Mouse (Mus musculus) frontal cortex, postnatal 14 days (tissue): Measurements from ENCODE around the gene Gng12.

Experiments used
- DNase-seq, 2 experiments: peaks; one replicate each; pipeline ENCODE4 v3.0.0; 2022; ENCODE audit warnings: low spot score in 2 of 2

The Gng12 gene

DNA sequence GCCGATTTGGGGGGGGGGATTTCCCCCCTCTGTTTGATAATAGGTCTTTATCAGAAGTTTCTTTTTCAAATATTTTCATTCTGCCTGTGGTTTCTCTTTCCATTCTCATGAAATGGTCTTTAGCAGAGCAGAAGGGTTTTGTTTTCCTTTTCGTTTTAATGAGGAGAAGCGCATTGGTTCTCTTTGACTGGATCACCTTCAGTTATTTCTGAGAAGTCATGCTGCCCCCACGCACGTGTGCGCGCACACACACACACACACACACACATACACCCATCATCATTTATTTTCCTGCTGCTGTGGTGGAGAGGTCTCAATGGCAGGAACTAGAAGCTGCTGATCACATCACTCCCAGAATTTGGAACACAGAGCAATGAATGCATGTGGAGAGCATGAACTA, 20.8 kb downstream of the Gng12 start:
- DNase-seq: no peak

DNA sequence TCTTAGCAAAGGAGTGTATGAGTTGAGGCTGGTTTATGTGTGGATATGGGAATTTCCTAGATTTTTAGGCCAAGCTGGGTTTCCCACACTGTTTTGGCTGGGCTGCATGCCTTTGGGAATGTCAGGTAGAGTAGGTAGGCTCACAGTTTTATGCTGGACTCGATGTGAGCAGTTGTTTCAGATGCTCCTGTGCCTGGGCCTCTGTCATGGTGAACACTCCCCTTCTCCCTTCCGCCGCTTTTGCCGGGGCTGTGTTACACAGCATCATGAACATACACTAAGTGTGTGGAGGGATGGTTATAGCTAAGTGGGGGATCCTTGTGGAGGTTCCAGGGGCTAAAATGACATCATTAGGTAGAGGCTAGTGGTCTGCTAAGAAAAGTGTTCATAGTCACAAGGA, 24.6 kb downstream of the Gng12 start:
- no peak for DNase-seq

DNA sequence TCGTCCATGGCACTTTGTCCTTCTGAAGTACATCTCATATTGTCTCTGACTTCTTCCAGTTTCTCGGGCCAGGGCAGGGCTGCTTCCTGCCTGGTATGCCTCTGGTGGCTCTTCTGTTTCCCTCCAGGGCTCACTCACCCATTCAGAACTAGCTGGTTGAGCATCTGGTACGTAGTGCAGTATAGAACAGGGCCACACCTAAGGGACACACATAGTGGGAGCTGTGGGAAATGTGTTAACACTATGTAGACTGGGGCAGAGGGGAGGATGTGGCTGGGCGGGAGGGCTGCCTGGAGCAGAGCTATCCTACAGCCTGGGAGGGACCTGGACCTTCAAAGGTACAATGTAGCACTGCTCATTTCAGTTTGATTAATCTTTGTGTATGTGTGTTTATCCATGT, 25.6 kb downstream of the Gng12 start:
- no peak for DNase-seq

DNA sequence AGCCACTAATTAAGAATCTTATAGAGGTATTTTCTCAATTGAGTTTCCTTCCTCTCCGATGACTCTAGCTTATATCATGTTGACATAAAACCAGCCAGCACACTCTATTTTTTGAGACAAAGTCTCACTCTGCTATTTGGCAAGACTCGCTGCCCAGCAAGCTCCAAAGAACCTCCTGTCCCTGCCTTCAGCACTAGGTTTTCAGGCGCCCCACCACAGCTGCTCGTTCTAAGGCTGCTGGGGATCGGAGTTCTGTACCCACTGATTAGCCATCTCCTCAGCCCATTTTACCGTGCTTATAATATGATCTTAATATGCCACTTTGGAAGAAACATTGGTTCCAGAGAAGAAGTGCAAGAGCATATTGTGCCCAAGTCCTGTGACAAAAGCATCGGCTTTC, 26.3 kb downstream of the Gng12 start:
- no peak for DNase-seq

DNA sequence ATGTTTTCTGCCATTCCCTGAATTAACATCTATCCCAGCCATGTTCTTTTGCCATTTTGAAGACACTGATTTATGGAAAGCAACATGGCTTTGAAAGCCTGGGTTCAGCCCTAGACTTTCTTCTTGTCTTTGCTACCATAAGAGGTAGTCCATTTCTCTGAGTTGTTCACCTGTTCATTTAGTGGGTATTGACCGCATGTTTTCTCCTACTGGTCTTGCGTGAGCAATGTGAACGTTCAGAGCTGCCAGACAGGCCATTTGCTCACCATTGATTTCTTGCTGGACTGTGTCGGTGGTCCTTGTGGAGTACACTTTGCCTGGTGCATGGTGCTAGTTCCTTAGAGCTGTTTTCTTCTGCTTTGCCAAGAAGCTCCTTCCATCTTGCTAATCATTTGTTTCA, 27.7 kb downstream of the Gng12 start:
- no peak for DNase-seq

DNA sequence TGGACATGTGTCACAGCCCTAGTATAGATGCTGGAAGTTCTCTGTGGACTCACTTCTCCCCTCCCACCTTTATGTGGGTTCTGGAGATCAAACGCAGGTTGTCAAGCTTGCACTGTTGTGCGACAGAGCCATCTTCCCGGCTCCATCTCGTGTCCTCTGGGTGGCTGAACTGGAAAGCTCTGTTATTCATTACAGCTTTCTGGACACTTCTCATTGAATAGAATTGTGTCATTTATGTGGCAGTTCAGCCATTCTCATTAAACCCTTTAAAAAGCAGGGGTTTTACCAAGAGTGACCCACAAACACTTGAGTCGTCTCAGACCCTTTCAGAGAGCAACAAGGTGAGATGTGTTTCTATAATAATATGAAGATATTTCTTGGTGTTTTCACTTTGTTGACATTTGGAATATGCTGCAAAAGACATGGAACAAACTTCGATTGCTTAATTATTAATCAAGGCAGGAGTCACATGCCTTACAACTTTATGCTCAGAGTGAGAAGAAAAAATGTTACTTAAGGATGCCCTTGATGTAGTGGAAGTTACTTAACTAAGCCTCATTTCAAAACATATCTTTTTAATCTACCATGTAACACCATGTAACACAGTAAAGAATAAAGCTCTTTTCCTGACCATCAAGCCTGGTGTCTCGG, 28.2 kb downstream of the Gng12 start:
- no peak for DNase-seq

DNA sequence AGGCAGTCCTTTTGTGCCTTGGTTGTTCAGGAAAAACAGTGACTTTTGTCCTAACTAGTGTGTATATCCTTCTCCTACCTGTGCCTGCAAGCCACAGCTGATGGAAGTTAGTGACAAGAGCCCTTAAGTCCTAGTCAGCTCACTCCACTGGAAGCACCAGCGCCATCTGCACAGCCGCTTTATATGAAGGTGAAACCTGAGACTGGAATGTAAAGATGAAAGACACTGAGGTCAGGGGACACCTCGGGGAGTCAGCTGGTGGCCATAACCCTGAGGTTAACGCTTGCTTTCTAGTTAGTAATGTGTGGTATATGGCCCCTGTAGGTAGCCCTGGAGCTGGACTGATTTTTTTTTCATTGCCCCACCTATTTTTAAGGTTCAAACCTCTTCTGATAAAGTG, 30.1 kb downstream of the Gng12 start:
- DNase-seq: no peak

DNA sequence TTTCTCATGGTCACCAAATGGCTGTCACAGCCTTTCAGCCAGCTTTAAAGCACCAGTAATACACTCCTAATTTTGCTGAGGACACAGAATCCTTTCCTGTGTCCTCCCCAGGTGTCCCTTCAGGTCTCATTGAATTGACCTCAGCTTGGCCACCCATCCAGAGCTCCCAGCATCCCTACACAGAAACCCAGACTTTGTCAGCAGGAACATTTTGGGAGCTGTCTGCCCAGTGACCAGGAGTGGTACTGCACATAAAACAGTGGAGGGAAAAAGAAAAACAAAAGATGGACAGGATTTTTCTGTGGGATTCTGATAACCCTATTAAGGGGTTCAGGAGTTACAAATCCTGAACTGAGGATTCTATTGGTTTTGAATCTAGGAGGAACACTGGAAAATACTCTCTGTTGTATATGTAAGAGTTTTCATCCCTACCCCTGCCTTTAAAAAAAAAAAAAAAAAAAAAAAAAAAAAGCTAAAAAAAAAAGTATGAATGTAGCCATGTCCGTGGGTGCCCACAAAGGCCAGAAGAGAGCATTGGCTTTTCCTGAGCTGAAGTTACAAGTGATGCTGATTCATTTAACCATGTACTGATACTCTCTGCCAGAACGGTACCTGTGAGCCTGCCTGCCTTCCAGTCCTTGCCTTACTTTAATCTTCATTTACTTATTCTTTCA, 32.9 kb downstream of the Gng12 start:
- no peak for DNase-seq

DNA sequence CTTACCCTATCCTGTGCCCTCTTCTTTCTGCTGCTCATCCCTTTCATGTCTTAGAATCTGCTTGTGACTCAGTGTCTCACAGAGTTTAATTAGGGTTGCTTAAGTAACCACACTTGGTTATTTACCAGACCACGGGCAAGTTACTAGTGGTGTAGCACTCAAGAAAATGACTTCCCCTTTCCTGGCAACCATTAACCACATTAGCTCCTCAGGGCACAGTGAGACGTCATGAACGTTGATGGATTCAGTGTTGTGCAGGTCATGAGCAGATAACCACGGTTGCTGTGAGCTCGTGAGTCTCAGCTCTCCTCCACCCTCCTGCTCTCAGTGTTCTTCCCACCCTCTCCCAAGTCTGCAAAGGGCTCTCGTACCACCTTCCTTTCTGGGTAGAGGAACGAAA, 33.5 kb downstream of the Gng12 start:
- DNase-seq: no peak

DNA sequence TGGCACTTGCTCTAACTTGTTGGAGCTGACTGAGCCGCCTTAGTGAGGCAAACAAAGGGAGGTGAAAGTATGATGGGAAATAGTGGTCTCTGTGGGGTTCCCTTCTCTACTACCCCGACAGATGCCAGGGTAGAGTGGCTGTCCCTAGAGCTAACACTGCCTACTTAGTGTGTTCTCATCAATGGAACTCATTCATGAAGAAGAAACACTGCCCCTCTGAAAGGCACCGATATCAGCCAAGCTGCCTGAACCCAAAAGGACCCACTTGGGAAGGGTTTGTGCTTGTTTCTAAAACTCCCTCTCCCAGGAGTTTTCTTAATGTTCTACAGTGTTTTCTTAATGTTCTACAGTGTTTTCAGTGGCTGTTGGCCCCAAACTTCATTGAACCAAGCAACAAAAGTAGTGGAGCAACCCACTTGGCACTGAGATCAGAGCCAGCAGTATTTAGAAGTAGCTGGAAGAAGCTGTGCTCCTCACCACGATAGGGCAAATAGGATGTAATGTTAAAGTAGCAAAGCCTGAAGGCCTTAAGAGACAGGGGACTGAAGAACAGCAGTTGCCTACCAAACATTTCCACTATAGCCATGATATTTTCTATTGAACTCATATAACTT, 36.1 kb downstream of the Gng12 start:
- DNase-seq: peak in 1 of 2 experiments; percentile 42

DNA sequence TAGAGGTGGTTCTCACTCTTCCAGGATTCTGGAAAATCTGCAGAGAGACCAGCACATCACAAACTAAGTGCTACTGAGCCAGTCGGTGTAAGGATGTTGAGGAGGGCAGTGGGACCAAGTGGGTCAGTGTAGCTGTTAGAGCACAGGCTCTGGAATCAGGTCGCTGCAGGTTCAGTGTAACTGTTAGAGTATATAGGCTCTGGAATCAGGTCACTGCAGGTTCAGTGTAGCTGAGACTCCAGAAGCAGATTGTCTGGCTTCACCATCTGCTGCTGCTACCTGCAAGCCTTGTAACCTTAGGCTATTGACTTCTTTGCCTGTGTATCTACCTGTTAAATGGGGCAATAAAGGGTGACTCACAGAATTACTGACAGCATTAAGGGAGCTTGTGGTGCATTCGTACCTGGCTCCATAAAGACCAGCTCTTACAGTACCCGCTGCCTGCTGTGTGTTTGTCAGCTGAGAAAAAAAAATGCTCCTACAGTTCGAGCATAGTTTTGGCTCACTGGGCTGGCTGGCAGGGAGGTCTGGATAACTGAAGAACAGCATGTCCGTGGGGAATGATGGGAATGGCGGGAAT, 44.5 kb downstream of the Gng12 start:
- no peak for DNase-seq

DNA sequence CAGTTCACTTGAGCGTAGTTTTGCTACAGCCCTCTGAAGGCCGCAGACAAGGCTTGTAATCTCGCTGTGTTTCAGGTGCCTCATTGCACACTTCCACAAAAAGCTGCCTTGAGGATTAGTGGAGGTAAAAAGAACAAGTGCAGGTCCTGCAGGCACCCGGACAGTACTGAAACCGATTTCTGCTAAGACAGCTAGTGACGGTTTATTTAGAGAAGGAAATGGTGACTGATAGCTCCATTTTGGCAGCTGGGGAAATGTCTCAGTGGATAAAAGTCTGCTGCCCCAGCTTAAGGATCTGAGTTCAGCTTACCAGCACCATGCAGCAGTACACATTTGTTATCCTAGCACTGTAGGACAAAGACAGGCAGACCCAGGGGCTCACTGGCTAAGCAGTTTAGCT, 45.6 kb downstream of the Gng12 start:
- DNase-seq: no peak

DNA sequence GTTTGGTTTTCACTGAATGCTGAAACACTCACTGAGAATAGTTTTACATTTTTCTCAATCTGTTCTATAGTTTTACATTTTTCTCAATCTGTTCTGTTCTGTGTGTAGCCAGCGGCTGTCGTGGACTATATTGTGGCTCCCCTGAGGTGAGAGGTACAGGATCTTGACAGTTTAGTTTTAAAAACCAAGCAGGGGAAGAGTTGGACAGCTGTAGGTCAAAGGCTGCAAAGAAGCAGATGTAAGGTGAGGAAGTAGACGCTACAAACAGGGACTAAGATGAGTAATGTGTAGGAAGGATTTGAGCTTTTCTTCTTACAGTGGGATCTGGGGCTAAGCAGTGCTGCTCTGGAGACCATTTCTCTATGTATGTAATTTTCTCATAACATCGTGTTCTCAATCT, 46.6 kb downstream of the Gng12 start:
- no peak for DNase-seq

DNA sequence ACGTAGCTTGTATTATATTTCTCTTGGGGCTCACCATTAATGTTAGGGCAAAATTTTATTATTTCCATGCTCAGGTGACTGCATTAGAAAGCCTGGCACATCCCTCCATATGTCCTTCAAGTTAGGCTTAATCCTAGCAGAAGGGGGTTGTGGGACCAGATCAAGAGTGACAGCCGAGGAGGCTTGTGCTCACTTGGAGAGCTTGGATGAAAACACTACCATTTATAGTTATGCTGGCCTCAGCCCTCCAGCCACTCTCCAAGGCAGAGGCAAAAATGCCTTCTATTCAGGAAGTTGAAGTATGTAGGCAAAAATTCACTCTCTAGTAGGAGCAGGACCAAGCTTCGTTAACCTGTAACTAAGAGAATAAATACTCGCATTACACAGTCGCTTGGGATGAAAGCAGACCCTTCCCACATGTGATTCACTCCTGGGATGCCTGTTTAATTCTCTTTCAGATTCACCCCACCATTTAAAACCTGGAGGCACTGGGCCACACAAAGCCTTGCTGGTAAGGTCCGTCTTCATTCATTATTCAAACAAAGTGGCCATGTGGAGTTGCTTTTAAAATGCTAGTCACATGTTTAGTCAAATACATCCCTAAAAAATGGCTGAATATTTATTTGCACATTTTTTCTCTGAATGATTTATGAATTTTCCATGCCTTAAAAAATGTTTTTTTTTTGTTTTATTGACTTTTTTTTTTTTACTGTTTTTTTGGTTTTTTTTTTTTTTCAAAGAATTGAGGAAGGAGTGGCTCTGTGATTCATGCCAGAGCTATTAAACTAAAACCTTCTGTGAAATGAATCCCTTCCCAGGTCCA, 47.4 kb downstream of the Gng12 start:
- no peak for DNase-seq

DNA sequence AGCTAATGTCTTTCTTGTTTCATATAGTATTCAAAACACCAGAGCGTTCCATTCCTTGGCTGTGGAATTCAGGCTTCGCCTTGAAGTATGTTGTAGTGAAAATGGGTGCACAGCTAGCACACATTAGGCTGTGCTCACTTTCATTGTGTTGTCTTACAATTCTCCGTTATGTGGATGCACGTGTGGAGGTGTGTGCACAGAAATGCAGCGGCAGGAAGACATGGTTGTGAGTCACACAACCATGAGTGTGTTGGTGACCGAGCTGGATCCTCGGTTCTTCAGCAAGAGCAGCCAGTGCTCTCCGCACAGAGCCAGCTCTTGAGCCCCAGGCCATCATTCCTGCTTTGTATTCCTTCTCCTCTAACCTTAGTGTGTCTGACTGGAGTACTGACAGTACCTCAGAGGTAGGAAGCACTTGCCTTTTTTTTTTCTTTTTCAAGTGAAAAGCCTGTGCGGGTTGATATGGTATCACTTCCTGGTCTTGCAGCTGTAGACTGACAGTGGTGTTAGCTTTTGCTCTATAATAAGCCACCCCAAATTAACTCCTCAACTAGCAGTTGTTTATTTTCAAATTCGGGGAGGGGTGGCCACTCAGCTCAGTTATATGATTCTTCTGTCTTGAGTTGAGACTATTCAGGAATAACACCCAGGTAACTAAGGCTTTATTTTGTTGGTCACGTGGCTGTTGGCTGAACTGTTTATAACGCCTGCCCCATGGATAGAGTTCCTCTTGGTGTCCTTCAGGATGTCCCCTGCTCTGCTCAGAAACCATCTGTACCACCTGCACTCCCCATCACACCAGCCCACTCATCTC, 48.2 kb downstream of the Gng12 start:
- DNase-seq: no peak

DNA sequence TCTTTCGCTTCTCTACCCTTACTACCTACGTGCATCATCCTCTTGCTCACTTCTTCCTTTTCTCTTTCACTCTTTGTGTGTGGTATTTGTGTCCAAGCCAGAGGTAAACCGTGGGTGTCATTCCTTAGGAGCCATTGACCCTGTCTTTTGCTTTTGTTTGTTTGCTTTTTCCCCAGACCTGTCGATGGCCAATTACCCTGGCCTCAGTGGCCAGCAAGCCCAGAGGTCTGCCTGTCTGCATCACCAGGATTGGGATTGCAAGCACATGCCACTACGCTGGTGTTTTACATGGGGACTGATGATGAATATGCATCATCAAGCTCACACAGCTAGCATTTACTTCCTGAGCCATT, 48.8 kb downstream of the Gng12 start:
- DNase-seq: no peak

DNA sequence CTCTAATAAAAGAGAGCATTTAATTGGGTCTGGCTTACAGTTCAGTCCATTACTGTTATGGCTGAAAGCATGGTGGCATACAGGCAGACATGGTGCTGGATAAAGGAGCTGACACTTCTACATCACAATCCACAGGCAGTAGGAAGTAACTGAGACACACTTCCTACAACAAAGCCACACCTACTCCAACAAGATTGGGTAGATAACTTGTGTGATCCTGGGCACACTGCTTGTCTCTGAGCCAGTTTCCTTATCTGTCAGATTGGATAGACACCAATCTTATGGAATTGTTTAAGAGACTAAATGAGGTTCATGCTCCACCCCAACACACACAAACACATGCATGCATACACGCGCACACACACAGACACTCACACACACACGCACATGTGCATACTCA, 51.9 kb downstream of the Gng12 start:
- DNase-seq: no peak

DNA sequence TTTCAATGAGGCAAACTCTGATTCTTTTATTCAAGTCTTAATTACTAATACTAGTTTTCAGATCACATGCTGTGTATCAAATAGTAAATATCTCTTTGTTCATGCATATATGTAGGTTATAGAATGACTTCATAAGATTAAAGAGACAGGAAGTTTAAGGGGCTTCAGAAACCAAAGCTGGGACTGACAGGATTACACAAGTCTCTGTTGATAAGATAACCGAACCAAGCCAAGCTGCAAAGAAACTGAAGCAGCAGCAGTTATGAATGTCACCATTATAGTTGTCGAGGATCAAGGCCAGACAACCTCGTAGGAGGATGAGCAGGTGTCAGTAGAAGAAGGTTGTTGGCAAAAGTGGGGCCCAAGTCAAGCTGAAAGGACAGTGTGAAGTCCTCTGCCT, 52.7 kb downstream of the Gng12 start:
- DNase-seq: no peak

DNA sequence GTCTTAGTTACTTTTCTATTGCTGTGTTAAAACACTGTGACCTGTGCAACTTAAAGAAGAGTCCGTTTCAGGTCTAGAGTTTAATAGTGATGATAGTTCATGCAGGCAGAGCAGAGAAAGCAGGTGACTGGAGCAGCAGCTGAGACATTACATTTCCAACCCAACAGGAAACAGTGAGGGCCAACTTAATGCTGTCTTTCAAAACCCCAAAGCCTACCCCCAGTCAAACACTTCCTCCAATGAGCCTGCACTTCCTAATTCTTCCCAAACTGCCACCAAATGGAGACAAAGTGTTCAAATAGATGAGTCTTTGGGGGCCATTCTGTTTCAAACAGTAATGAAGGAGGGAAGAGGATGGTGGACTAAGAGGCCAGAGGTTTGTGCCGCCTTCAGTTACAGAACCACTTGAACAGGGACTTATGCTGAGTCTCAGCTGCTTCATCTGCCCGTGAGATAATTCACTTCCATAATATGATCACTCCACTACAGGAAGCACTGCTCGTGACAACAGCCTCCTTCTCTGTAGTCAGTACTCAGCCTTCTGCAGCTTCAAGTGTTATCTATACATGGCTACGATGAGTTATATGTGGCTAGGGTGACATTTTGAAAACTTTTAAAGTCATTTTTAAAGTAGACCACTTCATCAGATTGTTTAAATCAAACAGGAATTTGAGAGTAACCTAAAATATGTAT, 55.7 kb downstream of the Gng12 start:
- no peak for DNase-seq

DNA sequence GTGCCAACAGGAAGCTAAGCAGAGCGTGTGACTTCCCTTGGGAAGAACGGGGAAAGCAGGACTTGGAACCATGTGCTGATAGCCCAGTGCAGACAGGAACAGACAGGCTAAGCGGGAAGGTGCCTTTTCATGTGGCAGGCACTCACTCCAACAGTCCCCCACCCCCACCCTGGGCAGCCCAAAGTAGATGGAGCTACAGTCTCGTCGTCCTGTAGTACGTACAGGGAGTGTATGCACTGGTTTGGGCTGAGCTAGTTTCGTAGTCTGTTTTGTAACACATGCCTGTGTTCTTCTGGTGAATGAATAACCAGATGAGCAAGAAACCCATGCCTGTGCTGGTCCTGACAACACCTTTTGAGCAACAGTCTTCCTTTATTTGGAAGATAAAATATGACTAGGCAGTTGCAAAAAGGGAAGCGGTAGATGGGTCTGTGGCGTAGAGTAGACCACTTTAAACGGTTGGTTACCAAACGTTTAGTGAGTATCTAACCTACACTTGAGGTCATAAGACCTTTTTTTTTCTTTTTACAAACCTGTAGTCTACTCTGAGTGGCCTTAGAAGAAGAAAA, 57.8 kb downstream of the Gng12 start:
- DNase-seq: no peak
